Comparison of ENCODE assay signal across 22 mouse cellular contexts in the genomic region with DNA sequence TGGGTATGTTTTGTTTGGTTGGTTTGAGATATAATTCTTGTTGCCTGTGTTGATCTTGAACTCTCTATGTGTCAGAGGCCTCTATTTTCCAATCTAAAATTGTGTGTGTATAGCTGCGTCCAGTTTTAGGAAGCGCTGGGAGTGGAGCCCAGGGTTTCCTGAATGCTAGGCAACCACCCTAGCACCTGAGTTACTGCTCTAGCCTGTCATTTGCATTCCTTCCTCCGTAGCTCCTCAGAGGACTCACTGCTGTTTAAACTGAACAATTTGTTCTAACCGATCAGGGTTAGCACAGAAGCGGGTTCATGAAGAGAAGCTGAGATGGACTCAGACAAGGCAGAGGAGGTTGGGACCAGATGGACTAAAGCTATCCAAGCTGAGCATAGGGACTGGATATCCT.
DNase-seq lines count a peak whose midpoint lies in the region; ATAC-seq and TF ChIP-seq lines count a peak whose summit lies in the region.
"Had no signal": no experiment of that assay in that cellular context is flagged by ENCODE, and none has a peak within 500 bp of the region (broad histone marks: within the 10 kb centered on the region; RNA-seq: fewer than 3 reads in every experiment).

No protein-coding gene starts in this region.

- ATAC-seq in lung, embryonic 15.5 days (ENCODE audit: borderline replicate concordance, extremely low read depth, low FRiP score, low TSS enrichment) = no peak
- ATAC-seq in lung, postnatal 0 days = peak; percentile 81
- ATAC-seq: forebrain, embryonic 14.5 days; forebrain, embryonic 16.5 days had no signal

- TF ChIP-seq EP300 in lung, postnatal 0 days (IDR thresholded peaks at IDR 0.05) = no peak
- no peak for TF ChIP-seq EP300 in heart, adult 2 months (IDR thresholded peaks at IDR 0.05; ENCODE audit: insufficient read depth, low read depth, low read length)

- peak overlapping the region; percentile 74 for H3K27ac ChIP-seq in lung, embryonic 15.5 days
- no peak overlapping the region for H3K27ac ChIP-seq in lung, postnatal 0 days (ENCODE audit: low read length)
- no peak overlapping the region for H3K27ac ChIP-seq in heart, adult 2 months
- H3K27ac ChIP-seq: embryonic facial prominence, embryonic 13.5 days; embryonic facial prominence, embryonic 15.5 days; forebrain, embryonic 12.5 days had no signal

- H3K79me2 ChIP-seq in heart, adult 2 months (replicated peaks; ENCODE audit: control insufficient read depth, insufficient read depth, low read length) = no peaks in the 10 kb centered on the region

- intact Hi-C loops in heart, adult 2 months (cut with DNase I) = no loop called here

- H3K4me3 ChIP-seq in lung, embryonic 15.5 days = no peak overlapping the region
- H3K4me3 ChIP-seq in lung, postnatal 0 days (ENCODE audit: low read depth, low read length) = no peak overlapping the region
- no peak overlapping the region for H3K4me3 ChIP-seq in heart, adult 2 months
- H3K4me3 ChIP-seq: embryonic facial prominence, embryonic 13.5 days; embryonic facial prominence, embryonic 15.5 days; erythroblast, embryonic 14.5 days; forebrain, embryonic 10.5 days; forebrain, embryonic 12.5 days had no signal

- TF ChIP-seq CTCF in lung, postnatal 0 days (IDR thresholded peaks at IDR 0.05) = peak; percentile 24
- TF ChIP-seq CTCF in heart, adult 2 months (IDR thresholded peaks at IDR 0.05) = no peak

- peaks cover 24% of the 10 kb centered on the region for H3K4me1 ChIP-seq in lung, embryonic 15.5 days
- H3K4me1 ChIP-seq in lung, postnatal 0 days (ENCODE audit: insufficient read depth, low read depth, low read length) = no peaks in the 10 kb centered on the region
- no peaks in the 10 kb centered on the region; the same call in 1 of the 2 replicates for H3K4me1 ChIP-seq in heart, adult 2 months (ENCODE audit: control insufficient read depth, insufficient read depth, low read length)
- H3K4me1 ChIP-seq: embryonic facial prominence, embryonic 15.5 days had no signal

- no peak for TF ChIP-seq POLR2A in heart, adult 2 months (IDR thresholded peaks at IDR 0.05; ENCODE audit: insufficient read depth, low read depth, low read length)

- H3K9ac ChIP-seq in lung, embryonic 15.5 days = no peak overlapping the region
- H3K9ac ChIP-seq in lung, postnatal 0 days (replicated peaks; ENCODE audit: low read depth) = no peak overlapping the region
- H3K9ac ChIP-seq in heart, adult 2 months (ENCODE audit: low read depth, low read length) = no peak overlapping the region
- H3K9ac ChIP-seq: embryonic facial prominence, embryonic 13.5 days; embryonic facial prominence, embryonic 15.5 days; forebrain, embryonic 12.5 days had no signal

- WGBS in lung, embryonic 15.5 days = 40% methylated on average over 5 of the region's 5 CpGs
- 46% methylated on average over 5 of the region's 5 CpGs for WGBS in lung, postnatal 0 days
- WGBS in heart, adult 2 months = 72% methylated on average over 5 of the region's 5 CpGs

- H3K27me3 ChIP-seq in lung, embryonic 15.5 days = no peaks in the 10 kb centered on the region
- H3K27me3 ChIP-seq in lung, postnatal 0 days (replicated peaks; ENCODE audit: insufficient read depth, low read length) = no peaks in the 10 kb centered on the region
- no peaks in the 10 kb centered on the region for H3K27me3 ChIP-seq in heart, adult 2 months (ENCODE audit: control insufficient read depth, insufficient read depth, low read length)
- H3K27me3 ChIP-seq: embryonic facial prominence, embryonic 15.5 days; forebrain, embryonic 12.5 days had no signal

- no peaks in the 10 kb centered on the region for H3K36me3 ChIP-seq in lung, embryonic 15.5 days
- no peaks in the 10 kb centered on the region for H3K36me3 ChIP-seq in lung, postnatal 0 days (ENCODE audit: insufficient read depth, low read length)
- H3K36me3 ChIP-seq in heart, adult 2 months (ENCODE audit: control insufficient read depth, insufficient read depth, low read length) = no peaks in the 10 kb centered on the region
- H3K36me3 ChIP-seq: embryonic facial prominence, embryonic 13.5 days; embryonic facial prominence, embryonic 15.5 days; forebrain, embryonic 10.5 days; forebrain, embryonic 12.5 days had no signal

- no peak for DNase-seq in lung, postnatal 36 days
- peak; percentile 56 for DNase-seq in lung, postnatal 0 days (ENCODE audit: low spot score)
- DNase-seq in lung, postnatal 4 days = no peak
- DNase-seq in heart, adult 2 months = no peak
- DNase-seq: adrenal gland, adult 2 months; adrenal gland, postnatal 10 days; adrenal gland, postnatal 25 days; cerebellum, adult 11 months; cerebellum, adult 18-20 months; cerebellum, adult 8-10 months; cerebellum, adult 9-11 months; cerebellum, postnatal 14 days; cerebellum, postnatal 36 days; embryo, embryonic 11 days had no signal

- no peak overlapping the region for H3K4me2 ChIP-seq in lung, embryonic 15.5 days
- H3K4me2 ChIP-seq in lung, postnatal 0 days (replicated peaks; ENCODE audit: low read depth, low read length) = no peak overlapping the region
- H3K4me2 ChIP-seq: embryonic facial prominence, embryonic 13.5 days; embryonic facial prominence, embryonic 15.5 days; forebrain, embryonic 12.5 days had no signal

- H3K9me3 ChIP-seq in lung, embryonic 15.5 days = no peaks in the 10 kb centered on the region
- H3K9me3 ChIP-seq in lung, postnatal 0 days (ENCODE audit: low read length) = no peaks in the 10 kb centered on the region
- H3K9me3 ChIP-seq: embryonic facial prominence, embryonic 13.5 days; embryonic facial prominence, embryonic 15.5 days had no signal
